Mouse (Mus musculus) liver, embryonic 15.5 days (tissue): ENCODE measurements around the gene Cipc. TPM values are rescaled to one million over a fixed set of nuclear protein-coding genes. Genes with fewer than 3 reads are reported as not detected.

Experiments
- ATAC-seq: fragments of 200-750 bp; cut with Nextera tagmentation; 2 replicates; pipeline ENCODE4 v1.8.0; 2017; ENCODE audit warnings: moderate number of reproducible peaks, mild to moderate bottlenecking, moderate library complexity; ENCODE audit not compliant: insufficient read depth
- H3K27ac ChIP-seq: fragments of 300-500 bp; sonication (generic); replicated peaks from 2 replicates; pipeline ENCODE4 v1.5.1; 2015; ENCODE audit warnings: mild to moderate bottlenecking, inconsistent platforms
- H3K27me3 ChIP-seq: fragments of 300-500 bp; sonication (generic); 2 replicates; pipeline ENCODE4 v1.6.1; 2015; ENCODE audit warnings: mild to moderate bottlenecking, inconsistent platforms
- H3K36me3 ChIP-seq: fragments of 300-500 bp; sonication (generic); replicated peaks from 2 replicates; pipeline ENCODE4 v1.6.1; 2015; ENCODE audit warnings: moderate library complexity, mild to moderate bottlenecking, inconsistent platforms
- H3K4me1 ChIP-seq: fragments of 300-500 bp; sonication (generic); replicated peaks from 2 replicates; pipeline ENCODE4 v1.6.1; 2015; ENCODE audit warnings: inconsistent platforms
- H3K4me2 ChIP-seq: fragments of 300-500 bp; sonication (generic); 2 replicates; pipeline ENCODE4 v1.6.1; 2015; ENCODE audit warnings: moderate library complexity, mild to moderate bottlenecking, inconsistent platforms
- H3K4me3 ChIP-seq: fragments of 300-500 bp; sonication (generic); replicated peaks from 2 replicates; pipeline ENCODE4 v1.5.1; 2015; ENCODE audit warnings: mild to moderate bottlenecking, inconsistent platforms
- H3K9ac ChIP-seq: fragments of 300-500 bp; sonication (generic); 2 replicates; pipeline ENCODE4 v1.6.1; 2015; ENCODE audit warnings: moderate library complexity, mild to moderate bottlenecking, inconsistent platforms
- H3K9me3 ChIP-seq: fragments of 300-500 bp; sonication (generic); replicated peaks from 2 replicates; pipeline ENCODE4 v1.6.1; 2016; ENCODE audit warnings: inconsistent platforms
- WGBS: fragments of 180-500 bp; shearing (Covaris S2); methylation state at CpG from one replicate; pipeline ENCODE4 v1.1.7; 2015; ENCODE audit warnings: mixed read lengths; ENCODE audit not compliant: insufficient replicate concordance; 5-methylcytosine and 5-hydroxymethylcytosine counted together
- polyA plus RNA-seq: library from polyadenylated mRNA; unstranded; fragments of >200 nt; fragmentation: Nextera tagmentation; extraction: Ambion mirVana; gene quantifications from 2 replicates; pipeline ENCODE4 v1.2.1, GENCODE M21; 2015

Gene Cipc
- polyA plus RNA-seq, 1 experiment from 2014 or later: 8.2 TPM

DNA sequence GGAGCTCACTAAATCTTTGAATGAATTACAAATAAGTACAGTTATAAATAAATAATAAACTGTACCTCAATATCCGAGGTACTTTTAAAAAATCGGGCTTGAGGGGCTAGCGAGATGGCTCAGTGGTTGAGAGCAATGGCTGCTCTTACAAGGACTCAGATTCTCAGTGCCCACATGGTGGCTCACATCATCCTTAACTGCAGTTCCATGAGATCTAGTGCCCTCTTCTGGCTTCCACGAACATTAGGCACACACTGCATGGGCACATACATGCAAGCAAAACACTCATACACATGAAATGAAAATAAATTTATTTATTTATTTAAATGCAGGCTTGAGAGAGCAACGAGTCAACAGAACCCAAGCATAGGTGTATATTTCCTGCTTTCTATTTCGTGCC lies 49.1 kb downstream of the Cipc start:
- no peak overlapping the region for H3K9ac ChIP-seq
- no peaks in the 10 kb centered on the region for H3K4me1 ChIP-seq
- no peak overlapping the region for H3K4me2 ChIP-seq
- H3K36me3 ChIP-seq: no peaks in the 10 kb centered on the region
- ATAC-seq: no peak
- no peak overlapping the region for H3K27ac ChIP-seq
- 45% methylated on average over 6 of the region's 6 CpGs for WGBS
- H3K9me3 ChIP-seq: no peaks in the 10 kb centered on the region
- H3K4me3 ChIP-seq: no peak overlapping the region
- peaks cover 21% of the 10 kb centered on the region for H3K27me3 ChIP-seq

DNA sequence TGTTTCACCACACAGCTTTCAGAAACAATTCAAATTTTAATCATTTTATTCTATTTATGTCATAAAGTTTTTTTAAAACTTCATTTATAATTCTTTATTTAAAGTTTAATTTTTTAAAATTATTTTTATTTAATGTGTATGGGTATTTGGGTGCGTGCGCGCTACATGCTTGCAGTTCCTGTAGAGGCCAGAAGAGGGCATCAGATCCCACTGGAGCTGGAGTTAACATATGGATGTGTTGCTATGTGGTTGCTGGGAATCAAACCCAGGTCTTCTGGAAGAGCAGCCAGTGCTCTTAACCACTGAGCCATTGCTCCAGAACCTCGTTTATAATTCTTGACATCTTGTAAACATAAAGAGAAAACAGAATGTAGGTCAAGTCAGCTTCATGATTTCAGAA lies 51.9 kb downstream of the Cipc start:
- no peak overlapping the region for H3K9ac ChIP-seq
- H3K27me3 ChIP-seq: no peaks in the 10 kb centered on the region; the same call in 1 of the 2 replicates
- no peaks in the 10 kb centered on the region for H3K4me1 ChIP-seq
- WGBS: 78% methylated on average over 4 of the region's 4 CpGs
- no peak for ATAC-seq
- no peaks in the 10 kb centered on the region for H3K36me3 ChIP-seq
- H3K4me2 ChIP-seq: no peak overlapping the region
- H3K4me3 ChIP-seq: no peak overlapping the region
- no peaks in the 10 kb centered on the region for H3K9me3 ChIP-seq
- no peak overlapping the region for H3K27ac ChIP-seq

DNA sequence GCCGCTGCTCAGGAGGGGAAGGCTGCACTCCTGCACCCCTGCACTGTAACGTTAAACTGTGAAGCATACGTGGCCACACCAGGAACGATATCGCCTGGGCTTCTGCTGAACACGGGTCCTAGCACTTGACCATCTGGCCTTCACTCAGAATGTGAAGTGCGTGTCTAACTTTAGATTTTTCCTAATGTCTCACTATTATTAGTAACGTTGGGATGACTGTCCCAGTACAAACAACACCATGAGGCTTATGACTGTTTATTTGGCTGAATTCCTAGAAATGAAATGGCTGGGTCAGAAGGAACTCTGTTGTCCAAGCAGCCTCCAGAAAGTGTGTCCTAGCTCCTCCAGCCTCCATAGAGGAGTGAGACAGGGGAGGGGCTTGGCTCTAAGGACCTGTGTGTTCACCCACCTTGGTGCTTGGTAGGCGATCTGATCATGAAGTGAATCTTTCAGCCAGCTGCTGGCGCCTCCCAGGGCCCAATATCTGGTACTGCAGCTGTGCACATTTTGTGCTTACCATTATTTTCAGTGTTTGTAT lies 52.5 kb downstream of the Cipc start:
- H3K27me3 ChIP-seq: no peaks in the 10 kb centered on the region; the same call in 1 of the 2 replicates
- WGBS: 56% methylated on average over 10 of the region's 10 CpGs
- no peaks in the 10 kb centered on the region for H3K36me3 ChIP-seq
- H3K4me1 ChIP-seq: no peaks in the 10 kb centered on the region
- H3K4me2 ChIP-seq: no peak overlapping the region
- H3K9ac ChIP-seq: no peak overlapping the region
- H3K9me3 ChIP-seq: no peaks in the 10 kb centered on the region
- ATAC-seq: no peak
- H3K27ac ChIP-seq: no peak overlapping the region
- no peak overlapping the region for H3K4me3 ChIP-seq

DNA sequence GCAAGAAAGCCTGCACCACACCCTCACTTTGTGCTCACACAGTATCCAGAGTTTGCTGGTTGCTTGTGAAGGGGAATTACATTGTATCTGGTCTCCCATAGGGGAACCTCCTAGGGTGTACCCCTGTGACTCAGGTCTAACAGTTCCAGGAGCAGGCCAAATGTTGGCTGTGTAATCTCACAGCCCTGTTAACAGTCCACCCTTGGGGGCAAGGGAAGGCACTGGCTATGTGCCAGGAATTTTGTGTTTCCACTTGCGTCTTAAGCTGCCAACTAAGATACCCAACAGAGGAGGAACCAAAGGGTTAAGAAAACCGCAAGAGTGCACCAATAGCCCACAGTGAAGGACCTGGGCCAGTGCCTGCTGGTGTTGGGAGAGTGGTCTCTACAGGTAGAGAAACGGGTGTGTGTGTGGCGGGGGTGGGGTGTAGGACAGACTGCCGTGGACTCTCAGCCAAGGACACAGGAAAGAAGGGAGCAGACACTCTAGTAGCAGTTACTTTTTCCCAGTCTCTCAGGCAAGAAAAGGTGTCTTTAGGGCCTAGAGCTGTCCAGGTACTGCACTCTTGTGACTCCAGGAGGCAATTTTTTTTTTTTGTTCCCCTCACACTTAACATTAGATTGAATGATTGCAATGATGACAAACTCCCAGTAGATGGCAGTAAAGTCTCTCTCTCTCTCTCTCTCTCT lies 53.5 kb downstream of the Cipc start:
- Histone ChIP-seq H3K9ac (no peak overlapping the region), H3K4me3 (no peak overlapping the region), H3K4me1 (no peaks in the 10 kb centered on the region), H3K27ac (no peak overlapping the region), H3K27me3 (no peaks in the 10 kb centered on the region), H3K36me3 (no peaks in the 10 kb centered on the region), H3K9me3 (no peaks in the 10 kb centered on the region), H3K4me2 (no peak overlapping the region)
- 49% methylated on average over 5 of the region's 5 CpGs for whole genome bisulfite sequencing
- ATAC-seq: no peak

DNA sequence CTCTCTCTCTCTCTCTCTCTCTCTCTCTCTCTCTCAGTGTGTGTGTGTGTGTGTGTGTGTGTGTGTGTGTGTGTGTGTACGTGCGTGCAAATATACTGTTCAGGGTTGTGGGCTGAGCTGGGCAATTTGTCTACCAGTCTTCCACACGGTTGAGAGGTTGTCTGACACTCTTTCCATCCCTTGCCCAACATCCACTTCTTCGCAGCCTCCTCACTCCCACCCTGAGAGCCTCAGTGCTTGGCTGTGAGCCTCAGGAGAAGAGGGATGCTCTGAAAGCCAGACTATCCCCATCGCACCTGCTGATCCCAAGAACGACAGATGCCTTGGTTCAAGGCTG lies 54.0 kb downstream of the Cipc start:
- Histone ChIP-seq H3K27ac (no peak overlapping the region), H3K4me1 (no peaks in the 10 kb centered on the region), H3K4me2 (no peak overlapping the region), H3K4me3 (no peak overlapping the region), H3K9ac (no peak overlapping the region), H3K36me3 (no peaks in the 10 kb centered on the region), H3K27me3 (0 out of 2 replicates have a peak, but pooled peaks cover under 1% of the 10 kb centered on the region), H3K9me3 (no peaks in the 10 kb centered on the region)
- ATAC-seq: no peak
- WGBS: 40% methylated on average over 6 of the region's 6 CpGs

DNA sequence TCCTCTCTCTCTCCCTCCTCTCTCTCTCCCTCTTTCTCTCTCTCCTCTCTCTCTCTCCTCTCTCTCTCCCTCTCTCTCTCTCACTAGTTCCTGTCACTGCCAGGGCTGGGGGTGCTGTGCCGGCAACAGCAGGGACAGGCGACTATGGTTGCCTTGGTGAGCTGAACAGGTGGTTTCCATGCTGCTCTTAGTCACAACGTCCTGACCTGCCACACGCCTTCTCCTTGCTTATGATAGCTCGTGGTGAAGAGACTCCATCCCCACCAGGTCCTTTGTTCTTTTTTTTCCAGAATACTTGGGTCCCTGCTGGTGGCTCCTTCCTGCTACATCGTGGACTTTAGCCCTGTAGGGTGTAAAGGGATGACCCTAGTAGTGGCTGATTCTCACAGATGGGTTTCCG lies 55.4 kb downstream of the Cipc start:
- no peak for ATAC-seq
- Histone ChIP-seq H3K4me1 (no peaks in the 10 kb centered on the region), H3K36me3 (no peaks in the 10 kb centered on the region), H3K4me2 (no peak overlapping the region), H3K9me3 (no peaks in the 10 kb centered on the region), H3K9ac (no peak overlapping the region), H3K27me3 (0 out of 2 replicates have a peak, but pooled peaks cover 5% of the 10 kb centered on the region), H3K27ac (no peak overlapping the region), H3K4me3 (no peak overlapping the region)
- WGBS: 46% methylated on average over 7 of the region's 7 CpGs

DNA sequence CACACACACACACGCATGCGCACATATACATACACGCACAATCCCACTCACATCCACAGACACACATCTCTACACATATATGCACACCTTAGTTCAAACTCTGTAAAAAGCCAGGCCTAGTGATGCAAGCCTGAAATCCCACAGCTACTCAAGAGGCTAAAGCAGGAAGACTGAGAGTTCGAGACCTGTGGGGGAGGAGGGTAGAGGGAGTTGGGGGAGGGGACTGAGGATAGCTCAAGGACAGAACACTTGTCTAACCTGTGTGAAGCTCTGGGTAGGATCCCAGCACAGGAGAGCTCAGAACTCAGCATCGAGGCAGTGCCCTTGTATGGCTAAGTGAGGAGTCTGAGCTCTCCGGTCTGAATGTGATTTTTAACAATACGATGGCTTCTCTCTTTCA lies 56.0 kb downstream of the Cipc start:
- H3K9ac ChIP-seq: no peak overlapping the region
- H3K4me3 ChIP-seq: no peak overlapping the region
- H3K36me3 ChIP-seq: no peaks in the 10 kb centered on the region
- 0 out of 2 replicates have a peak, but pooled peaks cover 5% of the 10 kb centered on the region for H3K27me3 ChIP-seq
- 66% methylated on average over 7 of the region's 7 CpGs for WGBS
- no peaks in the 10 kb centered on the region for H3K9me3 ChIP-seq
- ATAC-seq: no peak
- H3K4me2 ChIP-seq: no peak overlapping the region
- H3K4me1 ChIP-seq: no peaks in the 10 kb centered on the region
- H3K27ac ChIP-seq: no peak overlapping the region

DNA sequence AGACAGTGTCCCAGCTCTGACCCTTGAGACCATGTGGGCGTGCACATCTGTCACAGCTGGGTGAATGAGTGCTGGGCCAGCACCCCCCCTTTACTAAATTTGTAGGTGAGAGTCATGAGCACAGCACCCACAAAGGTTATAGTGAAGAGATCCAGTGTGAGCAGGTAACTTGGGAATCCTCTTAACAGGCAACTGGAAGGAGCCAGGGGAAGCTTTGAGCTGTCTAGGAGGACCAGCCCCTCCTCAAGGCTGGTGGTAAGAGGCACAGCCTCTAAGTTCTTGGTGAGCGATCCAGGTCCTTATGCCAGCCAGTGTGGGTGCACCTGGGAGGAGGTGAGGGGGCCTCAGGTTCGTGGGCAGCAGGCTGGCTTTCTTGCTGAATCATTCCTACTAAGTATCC lies 56.8 kb downstream of the Cipc start:
- Histone ChIP-seq H3K4me2 (no peak overlapping the region), H3K4me3 (no peak overlapping the region), H3K4me1 (no peaks in the 10 kb centered on the region), H3K9me3 (no peaks in the 10 kb centered on the region), H3K27me3 (0 out of 2 replicates have a peak, but pooled peaks cover 5% of the 10 kb centered on the region), H3K9ac (no peak overlapping the region), H3K36me3 (no peaks in the 10 kb centered on the region), H3K27ac (no peak overlapping the region)
- ATAC-seq: no peak
- 30% methylated on average over 3 of the region's 3 CpGs for WGBS

DNA sequence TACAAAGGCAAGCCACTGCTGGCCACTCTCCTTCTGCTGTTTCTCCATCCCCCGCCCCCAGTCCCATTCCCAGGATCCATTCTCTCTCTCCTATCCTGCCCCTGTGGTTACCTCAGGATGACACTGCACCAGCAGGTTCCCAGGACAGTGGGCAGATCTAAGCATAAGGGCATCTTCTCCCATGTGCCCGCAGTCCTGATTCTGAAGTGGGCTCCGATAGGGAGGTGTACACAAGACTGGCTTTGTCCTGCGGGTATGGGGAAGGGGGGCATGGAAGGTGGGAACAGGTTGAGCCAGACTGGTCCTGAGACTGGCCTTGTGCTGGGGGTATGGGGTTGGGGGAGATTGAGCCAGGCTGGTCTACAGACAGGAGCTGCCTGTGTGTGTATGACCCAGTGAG lies 57.8 kb downstream of the Cipc start:
- no peak overlapping the region for H3K9ac ChIP-seq
- H3K4me2 ChIP-seq: no peak overlapping the region
- no peak overlapping the region for H3K4me3 ChIP-seq
- H3K36me3 ChIP-seq: no peaks in the 10 kb centered on the region
- peaks cover 9% of the 10 kb centered on the region for H3K27me3 ChIP-seq
- H3K4me1 ChIP-seq: no peaks in the 10 kb centered on the region
- H3K27ac ChIP-seq: no peak overlapping the region
- WGBS: 71% methylated on average over 4 of the region's 4 CpGs
- H3K9me3 ChIP-seq: no peaks in the 10 kb centered on the region
- no peak for ATAC-seq

Other genes with a start within 250 kb of the Cipc start
- 1.0 and 1.2 TPM in 2 replicates for gene Angel1, start 220.6 kb upstream of the Cipc start, polyA plus RNA-seq
- not detected in 2 replicates for gene Lrrc74a, start 212.7 kb upstream of the Cipc start, polyA plus RNA-seq
- gene Irf2bpl, start 62.2 kb upstream of the Cipc start, polyA plus RNA-seq: 2.8 and 3.1 TPM in 2 replicates
- gene Zdhhc22, start 43.4 kb downstream of the Cipc start, polyA plus RNA-seq: 0.05 TPM in 1 of 2 replicates, not detected in the other
- not detected in 2 replicates for gene Tmem63c, start 74.3 kb downstream of the Cipc start, polyA plus RNA-seq
- 0.16 TPM in 1 of 2 replicates, not detected in the other for gene Ngb, start 155.5 kb downstream of the Cipc start, polyA plus RNA-seq
- 99.1 and 101 TPM in 2 replicates for gene Gstz1, start 200.1 kb downstream of the Cipc start, polyA plus RNA-seq
- gene Pomt2, start 200.9 kb downstream of the Cipc start, polyA plus RNA-seq: 3.8 and 4.0 TPM in 2 replicates